Mouse (Mus musculus) kidney, postnatal 0 days (tissue): ENCODE results near the gene Acsm5. TPM values are rescaled to one million over a fixed set of nuclear protein-coding genes. Genes with fewer than 3 reads are reported as not detected.

Experiments
- ATAC-seq: fragments of 200-750 bp; cut with Nextera tagmentation; replicated peaks from 2 replicates; pipeline ENCODE4 v1.8.0; 2017; ENCODE audit warnings: low read depth, moderate number of reproducible peaks, moderate TSS enrichment, moderate library complexity; ENCODE audit not compliant: low FRiP score
- DNase-seq: peaks from one replicate; pipeline ENCODE4 v3.0.0-alpha.2; 2016; ENCODE audit warnings: low spot score
- H3K27ac ChIP-seq: fragments of 300-500 bp; sonication (generic); 2 replicates; pipeline ENCODE4 v1.5.1; 2014; ENCODE audit warnings: mild to moderate bottlenecking
- H3K27me3 ChIP-seq: fragments of 300-500 bp; sonication (generic); 2 replicates; pipeline ENCODE4 v1.6.1; 2014; ENCODE audit warnings: low read length, mixed read lengths; ENCODE audit not compliant: insufficient read depth
- H3K36me3 ChIP-seq: fragments of 300-500 bp; sonication (generic); 2 replicates; pipeline ENCODE4 v1.6.1; 2014; ENCODE audit warnings: low read length, mixed read lengths; ENCODE audit not compliant: insufficient read depth
- H3K4me1 ChIP-seq: fragments of 300-500 bp; sonication (generic); replicated peaks from 2 replicates; pipeline ENCODE4 v1.6.1; 2014; ENCODE audit warnings: antibody characterized with exemption, low read length, mixed read lengths; ENCODE audit not compliant: insufficient read depth
- H3K4me2 ChIP-seq: fragments of 300-500 bp; sonication (generic); 2 replicates; pipeline ENCODE4 v1.6.1; 2014; ENCODE audit warnings: mild to moderate bottlenecking, low read length, moderate library complexity, mixed read lengths
- H3K4me3 ChIP-seq: fragments of 300-500 bp; sonication (generic); replicated peaks from 2 replicates; pipeline ENCODE4 v1.5.1; 2014; ENCODE audit warnings: low read depth, low read length
- H3K9ac ChIP-seq: fragments of 300-500 bp; sonication (generic); 2 replicates; pipeline ENCODE4 v1.6.1; 2014; ENCODE audit warnings: low read depth, low read length
- H3K9me3 ChIP-seq: fragments of 300-500 bp; sonication (generic); replicated peaks from 2 replicates; pipeline ENCODE4 v1.6.1; 2016; ENCODE audit warnings: low read length, inconsistent platforms, mixed read lengths
- CTCF ChIP-seq: IDR thresholded peaks from 2 replicates; pipeline ENCODE4 v1.5.1; 2016; ENCODE audit warnings: antibody characterized with exemption, low read depth, mild to moderate bottlenecking, moderate library complexity
- WGBS: fragments of 180-500 bp; shearing (Covaris S2); extraction: QIAGEN DNeasy Blood & Tissue Kit; methylation state at CpG from one replicate; pipeline ENCODE4 v1.1.7; 2014; 5-methylcytosine and 5-hydroxymethylcytosine counted together
- polyA plus RNA-seq: library from polyadenylated mRNA; unstranded; fragments of >200 nt; fragmentation: Nextera tagmentation; extraction: Ambion mirVana; gene quantifications from 2 replicates; pipeline ENCODE4 v1.2.1, GENCODE M21; 2015

The Acsm5 gene
- polyA plus RNA-seq, 1 experiment from 2014 or later: 5.0 TPM

DNA sequence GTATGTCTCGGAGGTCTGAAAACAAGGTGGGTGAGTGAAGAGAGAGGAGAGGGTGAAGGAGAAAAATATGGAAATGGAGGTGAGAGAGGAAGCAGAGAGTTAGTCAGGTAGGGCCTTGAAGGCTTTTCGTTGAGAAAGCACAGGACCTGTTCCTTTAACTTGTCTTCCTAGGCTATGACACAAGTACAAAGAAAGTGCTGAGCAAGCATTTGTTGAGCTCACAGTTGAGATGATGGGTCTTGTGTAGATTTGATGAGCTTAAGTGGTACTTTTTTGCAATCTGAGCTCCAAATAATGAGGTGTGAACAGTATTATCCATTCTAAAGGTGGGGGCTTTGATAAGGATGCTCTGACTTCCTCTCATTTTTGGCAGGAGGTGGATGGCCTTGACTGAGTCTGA is 15.1 kb downstream of the Acsm5 start:
- WGBS: 87% methylated on average over 2 of the region's 2 CpGs
- Histone ChIP-seq H3K4me2 (no peak overlapping the region), H3K9me3 (no peaks in the 10 kb centered on the region), H3K9ac (no peak overlapping the region), H3K4me3 (no peak overlapping the region), H3K4me1 (no peaks in the 10 kb centered on the region), H3K36me3 (no peaks in the 10 kb centered on the region), H3K27ac (no peak overlapping the region), H3K27me3 (no peaks in the 10 kb centered on the region)
- no peak for TF ChIP-seq CTCF
- DNase-seq (no peak), ATAC-seq (no peak)

DNA sequence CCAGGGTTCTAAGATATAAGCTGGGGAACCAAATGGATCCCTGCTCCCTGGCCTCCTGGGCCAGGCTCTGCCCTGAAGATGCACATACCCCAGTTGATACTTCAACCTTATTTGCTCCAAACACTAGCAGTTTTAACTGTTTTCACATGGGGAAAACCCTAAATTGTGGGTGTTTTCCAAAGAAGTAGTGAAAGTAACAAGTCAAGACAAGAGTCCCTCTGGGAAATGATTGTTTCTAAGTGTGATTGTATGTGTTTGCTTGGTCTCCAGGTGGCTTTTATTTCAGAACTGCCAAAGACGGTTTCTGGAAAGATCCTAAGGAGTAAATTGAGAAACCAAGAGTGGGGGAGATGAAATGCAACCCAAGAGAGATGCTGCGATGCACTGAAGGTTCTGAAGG is 23.2 kb downstream of the Acsm5 start:
- no peaks in the 10 kb centered on the region for H3K27me3 ChIP-seq
- WGBS: 62% methylated on average over 2 of the region's 2 CpGs
- H3K27ac ChIP-seq: no peak overlapping the region
- DNase-seq: no peak
- H3K36me3 ChIP-seq: no peaks in the 10 kb centered on the region
- TF ChIP-seq CTCF: no peak
- no peak for ATAC-seq
- no peak overlapping the region for H3K9ac ChIP-seq
- H3K9me3 ChIP-seq: no peaks in the 10 kb centered on the region
- no peak overlapping the region for H3K4me2 ChIP-seq
- no peaks in the 10 kb centered on the region for H3K4me1 ChIP-seq
- no peak overlapping the region for H3K4me3 ChIP-seq

DNA sequence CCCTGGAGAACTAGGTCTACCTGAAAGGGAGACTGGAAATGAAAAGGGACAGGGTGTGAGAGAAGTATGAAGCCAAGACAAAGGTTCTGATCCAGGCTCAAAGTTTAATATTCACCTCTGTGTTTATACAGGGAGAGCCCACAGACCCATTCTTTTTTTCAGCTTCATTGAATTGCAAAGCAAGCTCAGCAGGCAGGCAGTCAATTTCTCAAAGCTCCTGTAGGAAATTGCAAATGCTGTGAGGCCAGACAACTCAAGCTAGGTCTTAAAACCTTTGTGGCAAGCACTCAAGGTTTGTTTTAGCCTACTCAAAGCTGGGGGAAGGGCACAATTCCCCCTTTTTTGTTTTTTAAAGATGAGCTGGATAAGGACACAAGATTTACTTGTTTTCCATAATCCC is 26.3 kb downstream of the Acsm5 start:
- no peak for DNase-seq

DNA sequence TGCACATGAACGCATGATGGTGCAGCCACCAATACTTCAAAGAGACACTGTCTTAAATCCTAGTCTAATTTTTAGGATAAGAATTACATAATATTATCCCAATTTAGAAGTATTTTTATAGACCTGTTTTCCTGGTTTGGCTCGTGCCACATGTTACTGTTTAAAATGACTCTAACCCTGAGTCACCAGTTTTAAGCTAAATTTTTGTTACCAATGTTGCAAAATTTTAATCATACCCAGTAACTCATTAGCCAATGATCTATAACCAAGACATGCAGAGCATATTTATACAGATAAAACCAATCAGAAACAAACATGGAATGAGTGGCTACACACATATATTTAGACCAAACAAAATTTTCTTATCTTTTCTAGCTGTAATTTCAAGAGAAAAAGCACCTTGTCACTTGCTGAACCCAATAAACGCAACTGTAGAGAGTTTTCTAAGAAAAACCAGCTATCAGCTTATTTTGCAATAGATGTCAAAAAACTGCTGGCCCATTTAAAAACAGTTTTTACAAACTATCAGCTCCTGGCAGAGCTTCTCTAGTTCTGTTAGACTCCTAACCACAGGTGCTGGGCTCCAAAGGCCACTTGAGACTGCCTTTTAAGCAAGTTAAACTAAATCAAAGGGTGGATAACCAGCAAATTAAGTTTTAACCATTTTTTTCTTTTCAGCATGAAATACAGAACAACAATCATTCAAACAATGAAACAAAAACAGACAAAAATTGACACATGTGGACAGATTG is 31.4 kb downstream of the Acsm5 start:
- no peak for TF ChIP-seq CTCF
- H3K9me3 ChIP-seq: no peaks in the 10 kb centered on the region
- no peak overlapping the region for H3K27ac ChIP-seq
- H3K4me2 ChIP-seq: no peak overlapping the region
- H3K4me3 ChIP-seq: no peak overlapping the region
- no peak overlapping the region for H3K9ac ChIP-seq
- H3K27me3 ChIP-seq: no peaks in the 10 kb centered on the region
- no peaks in the 10 kb centered on the region for H3K36me3 ChIP-seq
- no peaks in the 10 kb centered on the region for H3K4me1 ChIP-seq
- ATAC-seq (no peak), DNase-seq (no peak)
- 82% methylated on average over 3 of the region's 3 CpGs for WGBS

More for the DNA sequence above, 26.3 kb downstream of the Acsm5 start:
- Histone ChIP-seq H3K27me3 (no peaks in the 10 kb centered on the region), H3K4me2 (no peak overlapping the region), H3K27ac (no peak overlapping the region), H3K36me3 (no peaks in the 10 kb centered on the region), H3K9ac (no peak overlapping the region), H3K4me3 (no peak overlapping the region), H3K4me1 (no peaks in the 10 kb centered on the region), H3K9me3 (no peaks in the 10 kb centered on the region)
- ATAC-seq: no peak
- no peak for TF ChIP-seq CTCF

DNA sequence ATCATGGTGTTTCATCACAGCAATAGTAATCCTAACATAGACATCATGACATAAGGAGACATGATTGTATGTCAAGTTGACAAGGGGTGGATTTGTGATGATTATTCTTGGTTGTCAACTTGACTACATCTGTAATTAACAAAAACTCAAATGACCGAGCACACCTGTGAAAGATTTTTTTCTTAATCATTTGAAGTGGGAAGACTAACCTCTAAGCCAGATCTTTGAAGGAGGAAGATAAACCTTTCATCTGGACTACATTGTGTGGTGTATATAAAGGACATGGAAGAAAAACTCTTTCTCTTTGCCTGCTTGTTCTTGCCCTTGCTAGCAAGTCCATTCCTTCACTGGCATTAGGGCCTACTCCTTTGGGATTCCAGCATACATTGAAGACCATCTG is 34.8 kb downstream of the Acsm5 start, which contains the start of gene Acsm2:
Gene Acsm2 (plus strand): TSS at position 301 of the 400 bp plus-strand sequence.
- no peak for TF ChIP-seq CTCF
- no peaks in the 10 kb centered on the region for H3K36me3 ChIP-seq
- WGBS: 88% methylated on average over 1 of the region's 1 CpGs
- H3K9me3 ChIP-seq: no peaks in the 10 kb centered on the region
- ATAC-seq: no peak
- no peak within 1 kb of the TSS for H3K4me3 ChIP-seq
- no peak within 1 kb of the TSS for H3K9ac ChIP-seq
- DNase-seq: no peak
- no peaks in the 10 kb centered on the region for H3K27me3 ChIP-seq
- H3K27ac ChIP-seq: no peak within 1 kb of the TSS
- no peaks in the 10 kb centered on the region for H3K4me1 ChIP-seq
- H3K4me2 ChIP-seq: no peak within 1 kb of the TSS

DNA sequence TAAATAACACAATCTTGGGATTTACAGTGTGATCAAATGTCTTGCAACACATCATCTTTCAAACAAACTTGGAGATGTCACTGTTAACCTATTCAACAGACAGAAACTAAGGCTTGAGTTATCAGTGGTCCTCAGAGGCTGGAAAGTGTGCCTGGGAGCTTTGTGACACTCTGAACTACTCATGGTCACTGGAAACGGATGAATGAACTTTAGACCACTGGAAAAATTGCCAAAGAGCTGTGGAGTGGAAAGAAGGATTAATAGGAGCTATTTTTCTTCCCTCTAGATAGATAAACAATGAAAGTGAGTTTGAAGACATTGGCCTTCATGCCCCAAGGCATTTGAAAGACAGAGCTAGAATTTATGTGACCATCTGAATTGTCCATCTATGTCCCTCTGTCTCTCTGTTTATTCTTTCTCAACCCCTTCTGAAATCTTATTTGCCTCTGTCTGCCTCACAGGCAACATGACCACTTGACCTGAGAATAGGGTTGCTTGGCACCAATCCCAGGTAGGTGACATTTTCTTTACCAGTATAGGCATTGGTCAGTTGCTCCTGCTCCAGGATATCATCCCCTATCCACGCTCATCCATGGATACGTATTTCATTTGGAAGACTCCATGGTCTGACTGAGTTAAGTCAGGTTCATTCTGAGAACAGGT is 40.7 kb downstream of the Acsm5 start:
- TF ChIP-seq CTCF: no peak
- ATAC-seq: no peak
- Histone ChIP-seq H3K9ac (no peak overlapping the region), H3K27me3 (no peaks in the 10 kb centered on the region), H3K4me2 (no peak overlapping the region), H3K4me1 (no peaks in the 10 kb centered on the region), H3K27ac (no peak overlapping the region), H3K36me3 (no peaks in the 10 kb centered on the region), H3K9me3 (no peaks in the 10 kb centered on the region), H3K4me3 (no peak overlapping the region)
- WGBS: 55% methylated on average over 3 of the region's 3 CpGs
- no peak for DNase-seq
